12 mouse cellular contexts compared by ENCODE assay signal in genomic region chr2:75114375-75114774, GRCm38 (mm10).
DNase-seq lines count a peak whose midpoint lies in the region.
"Had no signal": no experiment of that assay in that cellular context is flagged by ENCODE, and none has a peak within 500 bp of the region (broad histone marks: within the 10 kb centered on the region; RNA-seq: fewer than 3 reads in every experiment).

No protein-coding gene starts in this region.

- peak; percentile 83 for DNase-seq in heart, adult 11 months
- no peak for DNase-seq in heart, postnatal 14 days
- peak; percentile 7 to 26 for DNase-seq in kidney, postnatal 4 days
- DNase-seq in kidney, postnatal 36 days, result no peak
- peak; percentile 57 for DNase-seq in NIH3T3 (ENCODE audit: low read depth)
- DNase-seq in brain, adult 2 months (ENCODE audit: low read depth, low spot score), result peak; percentile 78
- no peak for DNase-seq in ovary, postnatal 10 days (ENCODE audit: low spot score)
- no peak for DNase-seq in lung, adult 18-20 months
- DNase-seq: cerebellum, adult 11-12 months; gastrocnemius, postnatal 36 days; right cerebral cortex, postnatal 25 days; thymus, postnatal 4 days had no signal

- intact Hi-C loops in heart, postnatal 14 days (cut with DNase I), result no loop called here

Comparison
In these comparisons a context has a peak if more than half of its experiments do, and no peak if none do; other contexts are left out.
1. DNase-seq: peak in heart, adult 11 months (single experiment), kidney, postnatal 4 days (2 of 2), NIH3T3 (single experiment) and brain, adult 2 months (single experiment); none in heart, postnatal 14 days (0 of 2), kidney, postnatal 36 days (0 of 2), ovary, postnatal 10 days (single experiment) and lung, adult 18-20 months (0 of 2).